Mouse (Mus musculus) spleen, adult 12 weeks (tissue): ENCODE measurements around the gene Fam163b.

Experiments used
- DNase-seq: peaks from one replicate; pipeline ENCODE4 v3.0.0; 2022; ENCODE audit warnings: low spot score

Fam163b gene

DNA sequence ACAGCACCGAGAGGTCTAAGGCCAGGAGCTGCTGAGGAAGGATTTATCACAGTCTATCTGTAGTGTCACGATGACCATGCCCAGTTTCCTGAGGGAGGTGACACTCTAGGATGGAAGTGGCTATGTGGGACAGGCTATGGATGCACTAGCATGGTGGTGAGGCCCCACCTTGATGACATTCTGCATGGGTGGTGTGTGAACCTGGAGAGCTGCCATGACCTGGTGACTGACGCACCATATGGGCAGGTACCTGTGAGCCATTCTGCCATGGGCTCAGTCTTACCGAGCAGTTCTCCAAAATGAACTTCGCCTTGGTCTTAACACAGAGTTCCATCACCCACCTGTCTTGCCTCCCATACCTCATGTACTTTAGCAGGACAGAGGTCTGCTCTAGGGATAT is 54.7 kb downstream of the Fam163b start:
- DNase-seq, result no peak

DNA sequence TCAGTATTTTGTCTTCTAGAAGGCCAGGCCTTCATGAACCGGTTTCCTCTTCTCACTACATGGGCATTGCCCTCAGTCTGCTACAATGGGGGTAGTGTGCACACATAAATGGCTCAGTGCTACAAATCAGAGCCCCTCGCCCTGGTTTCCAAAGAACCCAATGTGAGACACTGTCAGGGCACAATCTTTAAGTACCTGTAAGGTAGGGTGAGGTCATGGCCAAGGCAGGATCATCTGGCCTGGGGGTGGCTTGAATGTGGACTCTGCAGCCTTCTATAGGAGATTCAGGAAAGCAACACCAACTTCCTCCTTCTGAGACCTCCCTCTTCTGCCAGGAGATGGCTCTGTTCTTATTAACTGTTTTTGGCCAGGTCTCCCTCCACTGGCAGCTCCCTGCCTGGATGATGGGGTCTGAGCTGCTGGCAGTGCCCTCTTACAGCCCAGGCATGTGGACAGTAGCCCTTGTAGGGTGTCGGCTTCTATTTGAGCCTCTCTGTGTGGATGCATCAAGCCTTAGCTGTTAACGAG is 55.7 kb downstream of the Fam163b start:
- no peak for DNase-seq

DNA sequence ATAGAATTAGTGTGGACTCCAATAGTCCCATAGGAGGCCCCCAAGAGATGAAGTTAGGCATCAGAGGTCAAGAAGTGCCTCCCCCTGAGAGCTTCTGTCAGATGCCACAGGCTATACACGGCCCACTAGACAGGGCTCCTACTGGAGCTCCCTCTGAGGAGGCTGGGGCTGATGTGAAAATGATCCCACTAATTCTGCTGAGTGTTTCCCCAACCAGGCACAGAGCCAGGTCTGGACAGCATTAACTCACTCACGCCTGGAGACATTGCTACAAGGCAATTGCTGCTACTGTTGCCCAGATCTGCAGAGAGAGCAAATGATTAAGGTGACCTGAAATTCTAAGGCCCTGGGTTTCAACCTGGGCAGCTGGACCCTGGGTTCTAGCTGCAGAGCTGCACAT is 56.5 kb downstream of the Fam163b start:
- DNase-seq, result no peak

DNA sequence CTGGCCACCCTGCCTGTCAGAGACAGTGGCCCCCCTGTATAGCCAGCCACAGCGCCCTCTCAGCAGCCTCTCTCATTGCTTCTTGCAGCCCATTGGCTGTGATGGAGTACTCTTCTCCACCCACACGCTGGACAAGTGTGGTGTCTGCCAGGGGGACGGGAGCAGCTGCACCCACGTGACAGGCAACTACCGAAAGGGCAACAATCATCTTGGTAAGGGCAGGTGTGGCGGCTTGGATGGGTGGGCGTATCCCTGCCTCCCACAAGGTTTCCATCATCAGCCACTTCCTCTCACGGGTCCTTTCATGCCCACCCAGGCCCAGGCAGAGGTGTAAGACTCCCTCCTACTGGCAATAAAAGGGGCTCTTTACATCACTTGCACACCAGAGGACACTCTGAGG is 57.3 kb downstream of the Fam163b start:
- no peak for DNase-seq

DNA sequence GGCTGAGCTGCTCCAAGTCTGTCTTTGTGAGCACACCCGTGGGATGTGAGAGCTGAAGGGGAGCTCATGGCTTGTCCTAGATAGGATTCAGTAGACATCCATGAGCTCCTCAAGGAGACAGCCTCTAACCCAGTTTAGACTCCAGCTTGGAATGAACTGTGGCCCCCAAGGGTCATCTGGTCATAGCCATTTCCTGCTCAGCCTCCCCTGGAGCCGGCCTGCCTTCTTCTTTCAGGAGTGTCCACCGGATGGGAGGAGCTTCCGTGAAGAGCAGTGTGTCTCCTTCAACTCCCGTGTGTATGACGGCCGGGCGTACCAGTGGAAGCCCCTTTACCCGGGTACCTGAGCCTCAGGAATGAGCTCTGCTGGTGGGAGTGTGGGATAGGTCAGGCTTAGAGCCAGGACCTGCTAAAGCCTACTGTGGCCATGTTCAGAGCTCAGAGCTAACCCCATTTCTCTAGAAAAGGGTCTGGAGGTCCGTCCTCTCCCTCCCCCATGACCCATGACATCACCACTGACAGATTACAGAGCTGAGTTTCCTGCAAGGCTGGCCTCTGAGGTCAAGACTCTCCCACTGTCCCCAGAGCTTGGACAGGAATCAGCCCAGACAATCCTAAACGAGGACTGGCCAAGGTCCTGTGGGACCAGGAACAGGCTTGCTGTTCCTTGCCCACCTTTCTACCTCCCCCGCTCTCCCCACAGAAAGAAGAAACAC is 58.4 kb downstream of the Fam163b start:
- DNase-seq, result no peak

DNA sequence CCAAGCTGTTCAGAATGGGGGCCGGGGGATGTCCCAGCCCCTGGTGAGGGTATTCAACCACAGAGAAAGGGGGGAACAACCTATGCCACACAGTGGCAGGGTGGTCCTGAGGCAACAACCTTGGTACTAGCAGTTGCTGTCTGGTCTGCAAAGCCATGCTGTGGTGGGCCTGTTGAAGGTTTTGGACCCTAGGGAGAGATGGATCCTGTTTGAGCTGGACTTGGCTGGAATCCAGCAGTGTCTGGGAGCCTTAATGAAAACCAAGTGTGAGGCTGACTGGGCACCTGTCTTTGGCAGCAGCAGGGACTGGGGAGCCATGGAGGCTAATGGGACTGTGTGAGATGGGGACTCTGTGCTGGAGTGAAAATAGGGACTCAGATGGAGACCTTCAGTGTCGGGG is 62.6 kb downstream of the Fam163b start:
- DNase-seq, result no peak

DNA sequence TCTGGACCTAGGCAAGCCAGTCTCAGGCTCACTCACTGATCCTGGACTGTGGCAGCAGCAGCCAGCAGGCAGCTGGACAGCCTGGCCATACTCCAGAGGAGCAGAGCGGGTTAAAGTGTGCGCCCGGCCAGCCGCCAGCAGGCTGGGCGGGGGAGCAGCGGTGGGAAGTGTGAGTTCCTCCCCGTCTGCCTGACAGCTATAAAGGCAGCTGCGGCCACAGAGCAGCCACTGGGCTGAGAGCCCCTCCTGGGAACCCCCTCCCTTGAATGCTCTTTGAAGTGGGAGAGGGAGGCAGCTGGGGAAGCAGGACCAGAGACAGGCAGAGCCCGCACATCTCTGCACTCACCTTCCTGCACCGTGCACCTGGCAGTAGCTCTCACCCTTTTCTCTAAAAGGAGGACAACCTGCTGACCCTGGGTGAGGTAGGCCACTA is 63.1 kb downstream of the Fam163b start, which contains the start of gene Adamtsl2:
Gene Adamtsl2 (plus strand): TSS at position 228 of the 433 bp plus-strand sequence.
- no peak for DNase-seq

DNA sequence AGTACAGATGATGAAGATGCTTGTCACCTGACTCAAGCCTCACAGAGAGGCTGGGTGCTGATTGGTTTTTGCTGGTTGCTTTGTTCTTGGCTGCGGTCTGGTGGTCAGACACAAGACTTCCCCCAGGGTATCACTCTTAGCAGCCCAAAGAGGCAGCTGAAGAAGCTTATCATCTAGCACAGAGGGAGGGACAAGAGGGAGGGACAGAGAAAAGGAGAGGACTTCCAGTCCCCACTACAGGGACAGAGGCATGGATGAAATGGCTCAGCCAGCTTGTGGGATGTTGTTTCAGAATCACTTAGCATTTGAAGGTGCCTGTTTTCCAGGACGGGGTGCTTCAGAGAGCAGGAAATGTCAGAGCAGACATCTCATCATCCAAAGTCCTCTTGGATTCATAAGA is 64.0 kb downstream of the Fam163b start:
- DNase-seq, result no peak

DNA sequence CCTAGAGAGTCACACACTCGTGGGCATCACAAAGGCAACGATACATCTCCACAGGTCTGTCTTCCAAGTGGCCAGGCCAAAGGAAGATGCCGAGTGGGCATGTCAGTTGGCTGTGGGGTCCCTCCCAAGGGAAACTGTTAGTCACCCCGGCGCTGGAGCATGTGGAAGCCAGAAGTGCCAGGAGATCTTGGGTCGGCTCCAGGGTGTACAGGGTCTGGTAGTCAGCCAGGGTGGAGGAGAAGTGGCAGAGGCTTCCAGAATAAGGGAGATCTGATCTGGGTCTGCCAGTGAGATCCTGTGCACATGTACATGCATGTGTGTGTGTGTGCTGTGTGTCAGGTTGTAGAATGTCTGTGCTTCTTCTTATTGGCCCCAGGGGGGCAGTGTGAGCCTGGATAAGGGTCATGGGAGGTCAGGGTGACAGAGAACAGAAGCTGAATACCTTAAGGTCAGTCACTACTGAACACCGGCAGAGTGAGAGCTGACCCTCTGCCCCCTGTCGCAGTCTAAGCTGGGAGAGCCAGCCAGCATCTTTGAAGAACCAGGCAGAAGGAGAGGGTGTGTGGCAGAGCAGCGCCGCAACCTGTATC is 64.5 kb downstream of the Fam163b start:
- no peak for DNase-seq

DNA sequence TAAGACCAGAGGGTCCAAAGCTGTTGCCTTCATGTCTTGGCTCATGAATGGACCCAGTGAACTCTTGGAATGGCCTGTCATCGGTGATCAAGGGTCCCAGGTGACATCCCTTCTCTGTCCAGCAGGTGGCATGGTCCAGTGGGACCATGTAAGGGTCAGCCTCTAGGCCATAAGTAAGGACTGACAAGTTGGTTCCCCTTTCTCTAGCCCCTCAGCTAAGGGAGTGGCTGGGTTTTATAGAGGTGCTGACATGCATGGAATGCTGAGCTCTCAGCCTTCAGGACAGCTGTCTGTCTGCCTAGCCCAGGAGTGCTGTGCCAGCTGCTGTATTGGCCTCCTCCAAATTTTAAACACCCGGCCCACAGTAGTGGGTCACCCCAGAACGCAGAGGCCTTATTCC is 66.8 kb downstream of the Fam163b start:
- DNase-seq, result no peak

DNA sequence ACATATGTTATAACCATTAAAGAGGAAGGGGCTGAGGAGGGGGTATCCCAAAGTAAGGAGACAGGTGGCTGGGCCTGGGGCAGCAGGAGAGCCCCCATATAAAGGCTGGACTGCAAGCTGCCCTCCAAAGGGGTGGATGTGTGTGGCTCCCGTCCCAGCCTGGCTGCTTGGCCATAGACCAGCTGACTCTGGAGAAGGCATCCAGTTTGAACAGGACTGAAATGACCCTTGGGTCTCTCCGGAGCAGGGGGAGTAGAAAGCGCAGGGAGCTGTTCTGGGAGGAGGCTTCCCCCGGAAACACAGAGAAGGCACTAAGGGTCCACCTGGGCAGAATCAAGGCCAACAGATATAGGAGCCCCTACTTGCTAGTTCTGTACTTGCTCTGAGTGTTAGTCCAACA is 67.5 kb downstream of the Fam163b start:
- DNase-seq, result no peak

DNA sequence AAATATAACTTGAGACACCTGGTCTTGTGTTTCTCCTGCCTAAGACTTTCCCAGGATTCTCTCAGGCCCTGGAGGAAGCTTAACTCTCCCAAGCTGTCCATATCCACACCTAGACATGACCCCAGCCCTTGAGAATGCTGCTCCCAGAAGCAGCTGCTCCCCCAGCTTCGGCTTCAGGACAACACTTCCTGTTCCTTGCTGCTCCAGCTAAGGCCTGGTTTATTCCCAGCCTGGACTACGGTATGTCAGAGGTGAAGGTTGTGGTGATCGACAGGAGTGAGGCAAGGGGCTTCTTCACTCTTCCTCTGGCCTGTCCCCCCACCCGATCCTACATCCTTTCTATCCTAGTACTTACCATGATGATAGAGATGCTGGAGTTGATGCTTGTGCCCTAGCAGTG is 68.9 kb downstream of the Fam163b start:
- no peak for DNase-seq

DNA sequence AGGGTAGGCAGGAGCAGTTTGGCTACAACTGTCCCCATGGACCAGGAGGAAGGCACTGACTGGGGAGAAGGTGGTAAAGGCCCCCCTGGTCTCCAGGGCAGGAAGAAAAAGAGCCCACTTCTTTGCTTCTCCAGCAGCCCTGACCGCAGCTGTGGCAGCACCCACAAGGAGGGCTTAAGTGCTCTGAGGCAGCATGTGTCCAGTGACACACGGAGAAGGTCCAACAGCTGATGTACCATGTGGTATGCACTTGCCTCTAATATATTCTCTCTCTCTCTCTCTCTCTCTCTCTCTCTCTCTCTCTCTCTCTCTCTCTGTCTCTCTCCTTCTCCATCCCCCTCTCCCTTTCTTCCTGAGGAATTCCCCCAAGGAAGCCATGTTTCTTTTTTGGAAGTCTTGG is 70.3 kb downstream of the Fam163b start, which contains the start of gene Mymk:
Gene Mymk (minus strand): TSS at position 202 of the 400 bp plus-strand sequence.
- DNase-seq, result no peak

DNA sequence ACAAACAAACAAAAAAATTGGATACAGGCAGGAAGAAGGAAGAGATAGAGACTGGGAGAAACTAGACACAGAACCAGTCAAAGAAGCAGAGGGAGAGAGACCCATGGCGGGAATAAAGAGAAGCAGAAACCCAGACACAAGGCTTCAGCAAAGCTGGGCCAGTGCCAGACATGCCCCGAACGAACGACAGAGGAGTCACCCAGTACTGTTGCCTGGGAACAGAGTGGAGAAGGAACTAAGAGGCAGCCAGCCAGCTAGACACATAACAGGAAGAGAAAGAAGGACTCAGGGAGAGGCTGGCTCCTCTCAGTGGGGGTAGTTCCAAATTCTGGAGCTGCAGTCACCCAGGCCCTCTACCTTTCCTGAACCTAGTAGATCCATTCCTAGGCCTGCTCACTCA is 71.2 kb downstream of the Fam163b start:
- no peak for DNase-seq

DNA sequence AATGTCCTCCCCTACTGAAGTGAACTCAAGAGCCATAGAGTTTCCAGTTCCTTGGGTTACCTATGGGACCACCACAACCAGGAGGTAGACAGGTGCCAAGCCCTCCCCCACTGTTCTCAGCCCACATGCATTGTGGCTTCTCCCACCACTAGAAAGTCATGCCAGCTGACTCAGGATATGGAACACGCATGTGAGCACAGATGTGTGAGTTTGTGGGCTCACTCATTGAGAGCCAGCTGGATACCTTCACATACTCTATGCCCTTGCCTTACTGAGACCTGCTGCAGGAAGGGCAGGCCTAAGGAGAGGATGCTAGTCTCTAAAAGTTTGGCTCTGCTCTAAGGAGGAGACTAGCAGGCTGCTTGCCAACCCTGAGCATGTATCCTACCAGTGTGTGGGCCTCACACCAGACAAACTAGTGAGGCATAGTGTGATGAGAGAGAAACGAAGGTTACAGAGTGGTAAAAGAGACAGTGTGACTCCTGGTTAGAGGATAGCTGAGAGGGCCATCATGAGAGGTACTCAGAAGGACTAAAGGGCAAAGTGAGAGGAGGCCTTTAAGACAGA is 72.0 kb downstream of the Fam163b start:
- DNase-seq, result no peak

DNA sequence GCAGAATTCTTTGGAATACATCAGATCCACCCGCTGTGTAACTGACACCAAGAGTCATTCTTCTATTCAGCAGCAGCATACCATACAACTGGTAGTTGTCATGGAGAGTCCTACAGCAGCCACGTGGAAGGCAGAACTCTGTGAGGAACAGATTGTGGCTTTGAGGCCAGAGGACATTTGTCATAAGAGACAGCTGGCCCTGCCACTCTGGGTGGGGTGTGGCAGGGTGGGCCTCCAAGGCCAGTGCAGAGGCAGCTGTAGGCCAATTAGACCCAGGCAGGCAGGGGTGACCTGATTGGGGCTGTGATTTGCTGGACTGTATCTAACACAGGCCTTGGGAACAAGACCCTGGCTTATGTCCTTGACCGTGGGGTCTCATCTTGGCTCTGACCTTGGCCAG is 72.6 kb downstream of the Fam163b start:
- no peak for DNase-seq

DNA sequence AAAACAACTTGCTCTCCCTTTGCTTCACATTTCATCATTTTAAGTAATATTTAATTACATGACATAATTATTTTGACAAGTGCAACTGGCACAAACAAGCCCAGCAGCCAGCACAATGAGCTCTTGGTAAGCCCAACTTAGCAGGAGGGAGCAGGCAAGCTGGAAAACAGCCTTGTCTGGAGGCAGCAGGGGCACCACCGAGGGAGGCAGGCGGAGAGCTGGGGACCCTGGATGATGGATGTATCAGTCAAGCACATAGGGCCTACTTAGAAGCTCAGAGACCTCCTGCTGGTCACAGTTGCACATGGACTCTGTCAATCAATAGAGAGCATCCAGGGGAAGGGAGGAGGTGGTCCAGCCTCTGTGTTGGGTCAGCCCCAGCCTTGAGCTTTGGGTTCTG is 74.3 kb downstream of the Fam163b start:
- DNase-seq, result no peak

DNA sequence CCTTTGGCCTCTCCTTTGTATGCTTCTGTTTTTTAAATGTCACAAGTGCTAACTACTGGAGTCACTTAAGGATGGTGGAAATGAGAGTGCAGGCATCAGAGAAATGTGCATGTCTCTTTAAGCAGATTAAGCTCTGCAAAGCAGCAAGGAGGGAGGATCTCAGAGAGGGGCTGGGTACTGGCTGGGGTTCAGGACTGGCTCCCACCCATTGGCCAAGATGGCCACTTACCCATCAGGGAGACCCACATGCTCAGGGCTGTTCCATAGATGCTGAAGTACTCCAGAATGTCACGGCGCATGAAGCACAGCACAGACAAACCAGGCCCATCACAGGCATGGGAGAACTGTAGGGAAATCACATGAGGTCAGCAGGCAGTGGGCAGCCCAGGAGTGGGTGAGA is 75.2 kb downstream of the Fam163b start:
- no peak for DNase-seq
